ENCODE assay signal across 14 mouse cellular contexts in the genomic region with DNA sequence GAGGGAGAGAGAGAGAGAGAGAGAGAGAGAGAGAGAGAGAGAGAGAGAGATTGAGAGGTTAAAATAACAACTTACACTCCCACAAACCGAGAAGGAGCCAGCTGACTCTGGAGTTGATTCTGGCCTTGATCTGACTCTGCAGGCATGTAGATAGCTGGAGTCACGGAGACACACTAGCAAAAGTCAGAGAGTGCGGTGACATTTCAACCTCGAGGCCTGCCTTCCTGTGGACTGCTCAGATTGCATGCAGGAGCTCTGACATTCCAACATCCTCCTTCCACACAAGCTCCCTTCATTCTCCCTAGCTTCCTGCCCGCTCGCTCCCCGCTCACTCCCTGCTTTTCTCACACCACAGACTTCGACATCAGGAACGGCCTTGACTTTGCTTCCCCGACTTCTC. TPM values are rescaled to one million over a fixed set of nuclear protein-coding genes. Genes with fewer than 3 reads are reported as not detected.
DNase-seq lines count a peak whose midpoint lies in the region; ATAC-seq and TF ChIP-seq lines count a peak whose summit lies in the region.
"Had no signal": no experiment of that assay in that cellular context is flagged by ENCODE, and none has a peak within 500 bp of the region (broad histone marks: within the 10 kb centered on the region; RNA-seq: fewer than 3 reads in every experiment).

No protein-coding gene starts in this region.

- 50% methylated on average over 10 of the region's 10 CpGs for WGBS in kidney, adult 2 months
- 18% methylated on average over 10 of the region's 10 CpGs for WGBS in kidney, embryonic 14.5 days
- WGBS in embryonic facial prominence, embryonic 12.5 days: 22% methylated on average over 10 of the region's 10 CpGs
- 37% methylated on average over 8 of the region's 10 CpGs for WGBS in limb, embryonic 14.5 days

- TF ChIP-seq CTCF in kidney, adult 2 months (conservative IDR thresholded peaks at IDR 0.05; ENCODE audit: insufficient read depth, insufficient read length, low read depth, low read length): no peak

- no peaks in the 10 kb centered on the region for H3K36me3 ChIP-seq in kidney, adult 2 months (ENCODE audit: control insufficient read depth, insufficient read depth, low read length)
- H3K36me3 ChIP-seq in kidney, embryonic 14.5 days (ENCODE audit: control insufficient read depth, insufficient read depth, low read length): no peaks in the 10 kb centered on the region
- no peaks in the 10 kb centered on the region for H3K36me3 ChIP-seq in embryonic facial prominence, embryonic 12.5 days
- no peaks in the 10 kb centered on the region for H3K36me3 ChIP-seq in limb, embryonic 14.5 days (ENCODE audit: control insufficient read depth, insufficient read depth, low read length)
- H3K36me3 ChIP-seq: forebrain, embryonic 10.5 days; liver, embryonic 13.5 days had no signal

- H3K4me2 ChIP-seq in kidney, embryonic 14.5 days (replicated peaks; ENCODE audit: low read depth, low read length): no peak overlapping the region
- no peak overlapping the region for H3K4me2 ChIP-seq in embryonic facial prominence, embryonic 12.5 days (replicated peaks)
- H3K4me2 ChIP-seq in limb, embryonic 14.5 days (replicated peaks; ENCODE audit: low read depth, low read length, severe bottlenecking): no peak overlapping the region
- H3K4me2 ChIP-seq: liver, embryonic 13.5 days had no signal

- TF ChIP-seq POLR2A in kidney, adult 2 months (IDR thresholded peaks at IDR 0.05; ENCODE audit: low read depth, low read length): no peak
- TF ChIP-seq POLR2A in limb, embryonic 14.5 days (IDR thresholded peaks at IDR 0.05; ENCODE audit: borderline replicate concordance, extremely low read depth, insufficient read depth, insufficient read length): no peak

- H3K27ac ChIP-seq in kidney, adult 2 months (ENCODE audit: insufficient read depth, low read depth, low read length): no peak overlapping the region
- no peak overlapping the region for H3K27ac ChIP-seq in kidney, embryonic 14.5 days (ENCODE audit: low read depth, low read length)
- peak overlapping the region; percentile 3; the same call in 1 of the 2 replicates for H3K27ac ChIP-seq in embryonic facial prominence, embryonic 12.5 days
- H3K27ac ChIP-seq in limb, embryonic 14.5 days (replicated peaks; ENCODE audit: low read depth, low read length): 0 out of 2 replicates have a peak overlapping the region, but pooled peaks have one; percentile 26
- H3K27ac ChIP-seq: forebrain, embryonic 10.5 days; liver, embryonic 13.5 days had no signal

- no peak overlapping the region for H3K9ac ChIP-seq in kidney, embryonic 14.5 days (ENCODE audit: low read depth, low read length)
- H3K9ac ChIP-seq in embryonic facial prominence, embryonic 12.5 days: no peak overlapping the region
- H3K9ac ChIP-seq in limb, embryonic 14.5 days (ENCODE audit: low read depth, low read length, severe bottlenecking): no peak overlapping the region
- H3K9ac ChIP-seq: liver, embryonic 13.5 days had no signal

- no peaks in the 10 kb centered on the region for H3K9me3 ChIP-seq in kidney, embryonic 14.5 days (ENCODE audit: control insufficient read depth, low read length)
- H3K9me3 ChIP-seq in embryonic facial prominence, embryonic 12.5 days: no peaks in the 10 kb centered on the region
- no peaks in the 10 kb centered on the region for H3K9me3 ChIP-seq in limb, embryonic 14.5 days (ENCODE audit: control insufficient read depth, low read length)
- H3K9me3 ChIP-seq: forebrain, embryonic 10.5 days; liver, embryonic 13.5 days had no signal

- no peak for ATAC-seq in kidney, embryonic 14.5 days (ENCODE audit: low FRiP score, low TSS enrichment)
- no peak for ATAC-seq in embryonic facial prominence, embryonic 12.5 days (ENCODE audit: insufficient number of reproducible peaks, insufficient read depth, low FRiP score, low TSS enrichment)
- ATAC-seq in limb, embryonic 14.5 days (ENCODE audit: low FRiP score, low read depth): no peak
- no peak for ATAC-seq in megakaryocyte-erythroid progenitor cell, adult 5-6 weeks (replicated peaks; ENCODE audit: low FRiP score, low TSS enrichment, poor library complexity, severe bottlenecking)
- ATAC-seq: midbrain, embryonic 16.5 days had no signal

- no peaks in the 10 kb centered on the region for H3K27me3 ChIP-seq in kidney, adult 2 months (replicated peaks; ENCODE audit: control insufficient read depth, insufficient read depth, low read length)
- no peaks in the 10 kb centered on the region for H3K27me3 ChIP-seq in kidney, embryonic 14.5 days (ENCODE audit: control insufficient read depth, insufficient read depth, low read length)
- no peaks in the 10 kb centered on the region for H3K27me3 ChIP-seq in embryonic facial prominence, embryonic 12.5 days
- no peaks in the 10 kb centered on the region for H3K27me3 ChIP-seq in limb, embryonic 14.5 days (ENCODE audit: control insufficient read depth, insufficient read depth, low read length)
- H3K27me3 ChIP-seq: liver, embryonic 13.5 days had no signal

- H3K4me1 ChIP-seq in kidney, adult 2 months (ENCODE audit: control insufficient read depth, insufficient read depth, low read length): peaks cover 3% of the 10 kb centered on the region; the same call in 1 of the 2 replicates
- H3K4me1 ChIP-seq in kidney, embryonic 14.5 days (ENCODE audit: control insufficient read depth, insufficient read depth, low read length): 0 out of 2 replicates have a peak, but pooled peaks cover 3% of the 10 kb centered on the region
- peaks cover 43% of the 10 kb centered on the region for H3K4me1 ChIP-seq in embryonic facial prominence, embryonic 12.5 days
- peaks cover 19% of the 10 kb centered on the region for H3K4me1 ChIP-seq in limb, embryonic 14.5 days (ENCODE audit: control insufficient read depth, insufficient read depth, low read length)

- H3K4me3 ChIP-seq in kidney, adult 2 months (ENCODE audit: insufficient read depth, low read depth, low read length): no peak overlapping the region
- H3K4me3 ChIP-seq in kidney, embryonic 14.5 days (ENCODE audit: low read length): no peak overlapping the region
- no peak overlapping the region for H3K4me3 ChIP-seq in embryonic facial prominence, embryonic 12.5 days
- H3K4me3 ChIP-seq in limb, embryonic 14.5 days (replicated peaks; ENCODE audit: low read length): no peak overlapping the region
- H3K4me3 ChIP-seq: forebrain, embryonic 10.5 days; liver, embryonic 13.5 days had no signal

- DNase-seq in embryo, embryonic 10 days (ENCODE audit: low spot score): peak; percentile 54
- DNase-seq in embryo, embryonic 10.5 days (ENCODE audit: low spot score): no peak
- peak; percentile 64 for DNase-seq in kidney, adult 2 months
- DNase-seq in limb, embryonic 14.5 days (ENCODE audit: low spot score): no peak
- no peak for DNase-seq in B cell, adult 2 months
- DNase-seq: cerebellum, adult 9-10 months; heart, postnatal 4 days; liver, embryonic 13.5 days had no signal

RNA-seq across cellular contexts. Expression of gene Armc2, which starts 20.3 kb away (rescaled TPM):
- polyA plus RNA-seq in kidney, adult 2 months (2012; rRNA removed): 0.24 and 0.50 TPM in 2 replicates
- polyA plus RNA-seq in kidney, embryonic 14.5 days (2014; fragmentation: Nextera tagmentation; extraction: Ambion mirVana): 0.42 and 1.8 TPM in 2 replicates
- 4.3 and 4.7 TPM in 2 replicates for polyA plus RNA-seq in embryonic facial prominence, embryonic 12.5 days (2016; fragmentation: Nextera tagmentation; extraction: Ambion mirVana)
- 4.2 and 4.8 TPM in 2 replicates for polyA plus RNA-seq in limb, embryonic 14.5 days (2012; rRNA removed)
- 3.6 and 4.0 TPM in 2 replicates for polyA plus RNA-seq in limb, embryonic 14.5 days (2014; fragmentation: Nextera tagmentation; extraction: Ambion mirVana)
- 1.7 TPM in 1 of 2 replicates, not detected in the other for total RNA-seq in megakaryocyte-erythroid progenitor cell, adult 5-6 weeks (2014; fragmentation: Nextera tagmentation)
- 0.04 and 0.28 TPM in 2 replicates for total RNA-seq in megakaryocyte-erythroid progenitor cell, adult 5-6 weeks (2017)
- total RNA-seq: megakaryocyte, adult 5-6 weeks had no signal

Comparison
In these comparisons a context has a peak if more than half of its experiments do, and no peak if none do; other contexts are left out.
1. DNase-seq: peak in embryo, embryonic 10 days (single experiment) and kidney, adult 2 months (single experiment); none in embryo, embryonic 10.5 days (single experiment), limb, embryonic 14.5 days (single experiment) and B cell, adult 2 months (0 of 2).
2. H3K27ac ChIP-seq: peak in embryonic facial prominence, embryonic 12.5 days (single experiment) and limb, embryonic 14.5 days (single experiment); none in kidney, adult 2 months (single experiment) and kidney, embryonic 14.5 days (single experiment).